Mouse (Mus musculus) ES-E14 (cell line): Measurements from ENCODE around the gene Trpv2. TPM values are rescaled to one million over a fixed set of nuclear protein-coding genes. Genes with fewer than 3 reads are reported as not detected.

Experiments
- DNase-seq: peaks from one replicate; pipeline ENCODE4 v3.0.0-alpha.2; 2013; ENCODE audit warnings: low read depth, low spot score
- H3K27ac ChIP-seq: 2 replicates; pipeline ENCODE4 v1.5.1; 2012; ENCODE audit warnings: low read depth, mild to moderate bottlenecking, low read length, moderate library complexity, mixed read lengths; ENCODE audit not compliant: poor library complexity, insufficient read depth, severe bottlenecking
- H3K36me3 ChIP-seq: 2 replicates; pipeline ENCODE4 v1.6.1; 2012; ENCODE audit warnings: mild to moderate bottlenecking, low read length, moderate library complexity, mixed read lengths; ENCODE audit not compliant: control insufficient read depth, poor library complexity, insufficient read depth, severe bottlenecking
- H3K4me1 ChIP-seq, 2 experiments: fragments of 150-350 bp in 1 of 2; sonication (generic) in 1 of 2; 2 replicates each; pipeline ENCODE4 v1.6.1; 2012; ENCODE audit warnings: low read length in 2 of 2, mild to moderate bottlenecking in 1 of 2, mixed read lengths in 1 of 2; ENCODE audit not compliant: control insufficient read depth in 2 of 2, insufficient read depth in 2 of 2, poor library complexity in 1 of 2
- H3K4me3 ChIP-seq, 2 experiments: fragments of 150-350 bp in 1 of 2; sonication (generic) in 1 of 2; 2 replicates each; pipeline ENCODE4 v1.5.1; 2012; ENCODE audit warnings: low read length in 2 of 2, low read depth in 1 of 2, mild to moderate bottlenecking in 1 of 2, mixed read lengths in 1 of 2; ENCODE audit not compliant: insufficient read depth in 1 of 2, poor library complexity in 1 of 2, severe bottlenecking in 1 of 2
- H3K9ac ChIP-seq: 2 replicates; pipeline ENCODE4 v1.6.1; 2012; ENCODE audit warnings: low read depth, mild to moderate bottlenecking, low read length, mixed read lengths; ENCODE audit not compliant: poor library complexity, insufficient read depth, severe bottlenecking
- H3K9me3 ChIP-seq: fragments of 150-350 bp; sonication (generic); 2 replicates; pipeline ENCODE4 v1.6.1; 2012; ENCODE audit warnings: low read depth, mild to moderate bottlenecking, low read length; ENCODE audit not compliant: control insufficient read depth, insufficient read depth
- CHD2 ChIP-seq: IDR thresholded peaks from 2 replicates; pipeline ENCODE4 v1.6.1; 2014; ENCODE audit warnings: mild to moderate bottlenecking, low read depth, low read length, inconsistent platforms
- HCFC1 ChIP-seq: IDR thresholded peaks from 2 replicates; pipeline ENCODE4 v1.6.1; 2012; ENCODE audit warnings: low read length, inconsistent platforms, borderline replicate concordance; ENCODE audit not compliant: insufficient read depth
- MAFK ChIP-seq: IDR thresholded peaks from 2 replicates; pipeline ENCODE4 v1.6.1; 2014; ENCODE audit warnings: mild to moderate bottlenecking, low read depth, low read length, inconsistent platforms; ENCODE audit not compliant: insufficient read depth
- ZC3H11A ChIP-seq: IDR thresholded peaks from 2 replicates; pipeline ENCODE4 v1.6.1; 2012; ENCODE audit warnings: low read depth, mild to moderate bottlenecking, inconsistent platforms, low read length, borderline replicate concordance
- ZNF384 ChIP-seq: IDR thresholded peaks from 2 replicates; pipeline ENCODE4 v1.6.1; 2012; ENCODE audit warnings: low read depth, low read length, inconsistent platforms
- in situ Hi-C, 2 experiments: fragments of 600-800 bp; cut with MboI; formaldehyde crosslinking; loops; one replicate each; pipeline ENCODE4 v1.15.1; 2025; ENCODE audit warnings: low sequenced_read_pairs in 2 of 2, inconsistent platforms in 1 of 2; ENCODE audit not compliant: unreplicated experiment in 2 of 2
- total RNA-seq: library from RNA; depleted of rRNA; stranded (reverse); fragments of 300-350 nt; gene quantifications from 2 replicates; pipeline ENCODE4 v1.2.3, GENCODE M21; 2012

Trpv2 gene
- total RNA-seq, 1 experiment = 9.8 TPM

DNA sequence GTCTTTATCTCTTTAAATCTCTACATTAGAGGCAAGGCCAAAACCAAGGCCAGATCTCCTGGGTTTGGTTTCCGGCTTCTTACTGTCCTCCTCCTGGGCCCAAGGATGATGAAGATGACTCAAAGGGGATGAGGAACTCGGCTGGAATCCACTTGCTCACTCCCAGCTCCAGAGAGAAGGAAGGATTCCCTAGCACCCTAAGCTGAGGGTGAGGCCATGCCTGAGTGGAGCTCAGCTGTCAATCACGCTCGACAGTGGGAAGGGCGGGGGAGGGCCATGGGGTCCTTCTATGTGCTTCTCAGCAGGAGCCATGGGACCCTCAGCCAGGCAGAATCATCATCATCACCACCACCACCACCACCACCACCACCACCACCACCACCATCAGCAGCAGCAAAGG, 63.1 kb downstream of the Trpv2 start:
- Histone ChIP-seq H3K9me3 (no peaks in the 10 kb centered on the region), H3K4me3 (no peak overlapping the region), H3K27ac (no peak overlapping the region), H3K36me3 (peaks cover under 1% of the 10 kb centered on the region; the same call in 1 of the 2 replicates), H3K4me1 (peaks cover 3 to 9% of the 10 kb centered on the region in 2 experiments; a peak in 2 of 4 replicates), H3K9ac (no peak overlapping the region)
- in situ Hi-C loops = no loop called here
- TF ChIP-seq MAFK (no peak), ZNF384 (no peak), HCFC1 (no peak), ZC3H11A (no peak), CHD2 (no peak)
- DNase-seq = no peak

DNA sequence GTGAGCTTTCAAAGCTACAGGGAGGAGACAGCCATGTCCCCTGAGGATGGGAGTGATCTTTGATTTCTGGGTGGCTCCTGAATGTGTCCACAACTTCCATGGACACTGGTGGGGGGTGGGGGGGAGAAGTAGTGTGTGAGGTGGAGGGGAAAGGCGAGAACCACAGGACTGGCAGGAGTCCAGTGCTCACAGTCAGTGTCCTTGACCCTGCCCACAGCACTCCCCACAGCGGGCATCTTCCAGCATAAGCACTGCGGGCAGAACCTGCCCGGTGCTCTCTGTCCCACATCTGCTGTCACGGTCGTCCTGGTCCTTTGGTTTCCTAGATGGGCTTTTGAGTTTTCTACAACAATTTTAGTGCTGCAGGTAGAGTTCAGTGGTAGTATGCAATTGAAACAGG, 63.5 kb downstream of the Trpv2 start:
- no peak overlapping the region for H3K9ac ChIP-seq
- DNase-seq = no peak
- peaks cover 3 to 13% of the 10 kb centered on the region in 2 experiments; a peak in 2 of 4 replicates for H3K4me1 ChIP-seq
- in situ Hi-C loops = no loop called here
- H3K4me3 ChIP-seq = no peak overlapping the region
- H3K27ac ChIP-seq = no peak overlapping the region
- H3K36me3 ChIP-seq = no peaks in the 10 kb centered on the region; the same call in 1 of the 2 replicates
- no peak for TF ChIP-seq HCFC1
- no peak for TF ChIP-seq CHD2
- no peak for TF ChIP-seq ZC3H11A
- TF ChIP-seq ZNF384 = no peak
- no peak for TF ChIP-seq MAFK
- no peaks in the 10 kb centered on the region for H3K9me3 ChIP-seq

DNA sequence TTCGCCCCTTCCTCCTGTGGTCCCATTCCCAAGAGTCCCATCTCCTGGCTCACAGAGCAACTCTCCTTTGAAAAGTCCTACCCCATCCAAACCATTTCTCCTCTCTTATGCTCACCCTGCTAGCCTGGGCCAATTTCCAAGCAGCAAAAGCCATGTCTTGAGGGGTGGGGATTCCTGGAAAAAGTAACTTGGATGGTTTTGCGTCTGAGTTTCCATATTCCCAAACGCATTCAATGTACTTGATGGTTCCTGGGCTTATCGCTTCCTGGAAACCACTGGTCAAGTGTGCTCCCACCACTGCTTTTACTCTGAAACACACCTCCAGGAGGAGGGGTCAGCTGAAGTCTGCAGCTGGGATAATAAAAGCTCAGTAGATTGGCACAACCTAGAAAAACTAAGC, 64.1 kb downstream of the Trpv2 start:
- Histone ChIP-seq H3K9ac (no peak overlapping the region), H3K27ac (no peak overlapping the region), H3K4me3 (no peak overlapping the region), H3K36me3 (no peaks in the 10 kb centered on the region; the same call in 1 of the 2 replicates), H3K4me1 (peaks cover 3 to 18% of the 10 kb centered on the region in 2 experiments; a peak in 2 of 4 replicates), H3K9me3 (no peaks in the 10 kb centered on the region)
- TF ChIP-seq MAFK = no peak
- no peak for TF ChIP-seq ZC3H11A
- TF ChIP-seq ZNF384 = no peak
- no peak for TF ChIP-seq HCFC1
- TF ChIP-seq CHD2 = no peak
- in situ Hi-C loops = no loop called here
- no peak for DNase-seq

- DNase-seq = no peak
- TF ChIP-seq MAFK = no peak
- no peak for TF ChIP-seq CHD2
- TF ChIP-seq HCFC1 = no peak
- no peak for TF ChIP-seq ZNF384
- no peak for TF ChIP-seq ZC3H11A
- H3K9me3 ChIP-seq = no peaks in the 10 kb centered on the region
- H3K27ac ChIP-seq = no peak overlapping the region
- in situ Hi-C loops = no loop called here
- no peak overlapping the region for H3K9ac ChIP-seq
- no peaks in the 10 kb centered on the region; the same call in 1 of the 2 replicates for H3K36me3 ChIP-seq
- peaks cover 11 to 29% of the 10 kb centered on the region in 2 experiments for H3K4me1 ChIP-seq
- no peak overlapping the region for H3K4me3 ChIP-seq
Observed at GRCm38 (mm10) chr11:62640378-62640777, 66.1 kb downstream of the Trpv2 start.
